Mouse (Mus musculus) natural killer cell, adult 2 months (primary cell): ENCODE results near the gene Rbfox3.

ENCODE experiments used
- DNase-seq, 2 experiments: peaks; one replicate each; pipeline ENCODE4 v3.0.0; 2022; ENCODE audit warnings: low spot score in 2 of 2

The Rbfox3 gene

DNA sequence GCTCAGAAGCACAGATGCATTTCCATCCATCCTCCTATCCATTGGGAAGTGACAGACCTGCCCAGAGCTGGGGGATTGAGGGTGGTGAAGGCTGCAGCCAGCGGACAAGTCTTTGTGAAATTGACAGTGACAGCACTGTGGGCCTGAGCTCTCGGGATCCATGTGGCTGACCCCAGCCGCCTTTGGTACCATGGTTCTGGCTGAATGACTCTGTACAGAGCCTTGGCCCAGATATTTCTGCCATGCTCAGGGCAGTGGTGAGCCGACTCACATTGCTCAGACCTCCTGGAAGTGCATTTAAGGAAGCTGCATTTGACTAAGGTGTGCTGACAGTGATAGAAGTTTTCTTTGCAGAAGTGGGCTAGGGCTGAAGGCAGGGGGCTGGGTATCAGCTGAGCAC is 144.0 kb downstream of the Rbfox3 start:
- no peak for DNase-seq

DNA sequence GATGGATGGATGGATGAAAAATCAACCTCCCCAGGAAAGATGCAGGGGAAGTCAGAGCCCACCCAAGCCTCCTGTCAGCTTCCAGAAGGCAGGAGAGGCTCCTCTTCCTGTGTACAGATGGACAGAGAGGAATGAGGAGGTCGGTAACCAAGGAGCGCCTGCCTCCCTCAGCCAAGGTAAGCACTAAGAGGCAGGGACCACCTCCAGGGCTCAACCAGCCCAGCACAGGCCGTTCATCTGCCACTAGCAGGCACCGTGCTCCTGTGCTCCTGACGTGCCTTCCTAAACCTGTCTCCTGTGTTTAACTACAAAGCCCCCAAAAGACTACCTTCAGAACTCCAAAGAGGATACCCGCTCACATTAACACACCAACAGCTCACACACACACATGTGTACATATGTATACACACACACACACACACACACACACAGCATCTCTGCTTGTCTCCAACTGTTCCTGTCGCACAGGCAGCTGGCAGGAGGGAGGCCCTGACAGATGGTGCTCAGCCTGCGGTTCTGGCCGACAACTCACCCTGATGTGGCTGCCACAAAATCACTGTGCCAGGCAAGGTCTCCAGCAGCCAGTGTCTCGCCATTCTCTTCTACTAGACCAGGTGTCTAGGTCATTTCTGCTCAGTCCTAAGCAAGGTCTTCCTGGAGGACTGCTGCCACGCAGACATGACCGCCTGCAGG is 151.0 kb downstream of the Rbfox3 start:
- no peak for DNase-seq

DNA sequence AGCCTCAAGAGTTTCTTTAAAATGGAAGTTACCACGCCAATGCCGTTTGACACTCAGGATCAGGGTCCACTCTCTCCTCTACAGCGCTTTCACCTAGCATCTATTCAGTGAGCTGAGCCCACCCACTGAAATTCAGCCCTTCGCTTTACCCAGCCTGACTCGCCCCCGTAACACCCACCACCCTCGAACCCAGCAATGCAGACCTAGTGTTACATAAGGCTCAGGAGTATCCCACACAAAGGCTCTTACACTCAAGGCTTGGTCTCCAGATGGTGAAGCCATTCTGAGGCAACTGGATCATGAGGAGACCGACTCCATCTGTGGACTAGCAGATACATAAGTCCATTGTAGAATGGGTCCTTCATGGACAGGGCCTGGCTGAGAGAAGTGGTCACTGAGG is 152.2 kb downstream of the Rbfox3 start:
- no peak for DNase-seq

DNA sequence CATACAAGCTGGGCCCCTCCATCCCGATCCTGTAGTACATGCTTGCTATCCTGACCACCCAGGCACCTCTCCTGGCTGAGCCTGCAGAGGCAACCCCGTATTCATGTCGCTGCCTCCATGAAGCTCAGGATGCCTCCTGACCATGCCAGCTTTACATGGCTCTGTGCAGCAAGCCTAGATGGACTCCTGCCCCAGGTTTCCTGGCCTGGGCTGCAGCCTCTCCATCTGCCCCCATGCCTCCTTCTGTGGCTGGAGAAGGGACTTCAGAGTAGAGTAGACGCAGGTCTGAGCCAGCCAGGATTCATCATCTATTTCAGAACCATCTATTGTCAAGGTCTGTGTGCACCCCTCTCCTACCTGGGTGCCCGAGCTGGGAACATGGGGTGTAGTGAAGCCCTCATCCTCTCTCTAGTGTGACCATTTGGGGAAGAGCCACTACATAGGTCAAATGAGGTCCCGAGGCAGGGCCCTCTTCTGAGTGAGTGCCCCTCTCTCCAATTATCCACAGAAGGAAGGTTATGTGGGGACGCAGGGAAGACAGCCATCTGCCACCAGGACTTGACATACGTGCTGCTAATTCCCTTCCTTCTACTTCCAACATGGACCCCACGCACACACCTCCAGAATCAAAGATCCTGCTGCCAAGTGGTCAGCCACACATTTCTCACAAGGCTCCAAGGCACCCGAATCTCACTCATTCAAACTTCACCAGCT is 153.0 kb downstream of the Rbfox3 start:
- DNase-seq = no peak

DNA sequence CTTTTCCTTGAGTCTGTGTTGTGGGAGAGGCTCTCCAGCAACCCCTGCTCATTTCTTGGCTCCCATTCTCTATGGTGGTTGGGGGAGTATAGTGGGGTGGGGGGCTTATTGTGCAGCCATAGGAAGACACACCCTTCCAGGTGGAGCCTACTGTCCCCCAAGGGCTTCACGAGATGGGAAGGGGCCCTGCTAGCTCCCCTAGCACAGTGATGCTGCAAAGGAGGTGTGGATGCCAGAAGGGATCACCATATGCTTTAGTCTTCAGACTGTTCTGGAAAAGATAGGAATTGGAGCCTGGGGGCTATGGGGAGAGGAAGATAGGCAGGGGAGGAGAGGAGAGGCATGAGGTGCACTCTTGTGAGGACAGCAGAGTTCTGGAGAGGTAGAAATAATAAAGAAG is 153.9 kb downstream of the Rbfox3 start:
- no peak for DNase-seq

DNA sequence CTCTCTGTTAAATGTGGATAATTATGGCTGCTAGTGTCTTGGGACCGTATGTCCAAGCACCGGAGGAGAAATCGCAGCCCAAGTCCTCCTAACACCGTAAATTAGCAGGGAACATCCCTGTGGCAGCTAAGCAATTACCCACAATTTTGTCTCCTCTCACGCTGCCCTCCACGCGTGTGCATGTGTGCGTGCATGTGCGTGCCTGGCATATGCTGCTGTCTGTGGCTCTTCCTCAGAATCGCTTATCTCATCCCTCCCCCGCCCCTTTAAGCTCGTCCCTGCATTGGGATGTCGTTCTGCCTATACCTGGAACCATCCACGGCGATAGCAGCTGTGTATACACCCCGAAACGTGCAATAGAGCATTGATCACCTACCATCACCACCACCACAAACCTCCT is 156.4 kb downstream of the Rbfox3 start:
- no peak for DNase-seq

DNA sequence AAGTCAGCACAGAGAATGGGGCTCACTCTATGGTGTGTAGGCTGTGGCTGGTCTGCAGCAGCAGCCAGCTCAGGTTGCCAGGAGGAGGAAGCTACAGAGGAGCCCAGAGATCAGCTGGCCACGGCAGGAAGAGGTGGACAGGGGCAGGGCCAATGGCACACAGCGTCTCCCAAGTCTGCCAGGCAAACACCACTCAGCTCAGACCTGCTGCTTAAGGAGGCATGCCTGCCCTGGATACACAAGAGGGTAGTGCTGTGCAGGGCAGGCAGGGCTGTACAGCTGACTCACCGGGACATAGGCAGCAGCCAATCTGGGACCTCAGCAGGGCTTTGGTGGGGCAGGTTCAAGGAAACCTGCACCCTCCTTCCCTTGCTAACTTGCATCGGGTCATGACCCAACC is 156.9 kb downstream of the Rbfox3 start:
- no peak for DNase-seq

DNA sequence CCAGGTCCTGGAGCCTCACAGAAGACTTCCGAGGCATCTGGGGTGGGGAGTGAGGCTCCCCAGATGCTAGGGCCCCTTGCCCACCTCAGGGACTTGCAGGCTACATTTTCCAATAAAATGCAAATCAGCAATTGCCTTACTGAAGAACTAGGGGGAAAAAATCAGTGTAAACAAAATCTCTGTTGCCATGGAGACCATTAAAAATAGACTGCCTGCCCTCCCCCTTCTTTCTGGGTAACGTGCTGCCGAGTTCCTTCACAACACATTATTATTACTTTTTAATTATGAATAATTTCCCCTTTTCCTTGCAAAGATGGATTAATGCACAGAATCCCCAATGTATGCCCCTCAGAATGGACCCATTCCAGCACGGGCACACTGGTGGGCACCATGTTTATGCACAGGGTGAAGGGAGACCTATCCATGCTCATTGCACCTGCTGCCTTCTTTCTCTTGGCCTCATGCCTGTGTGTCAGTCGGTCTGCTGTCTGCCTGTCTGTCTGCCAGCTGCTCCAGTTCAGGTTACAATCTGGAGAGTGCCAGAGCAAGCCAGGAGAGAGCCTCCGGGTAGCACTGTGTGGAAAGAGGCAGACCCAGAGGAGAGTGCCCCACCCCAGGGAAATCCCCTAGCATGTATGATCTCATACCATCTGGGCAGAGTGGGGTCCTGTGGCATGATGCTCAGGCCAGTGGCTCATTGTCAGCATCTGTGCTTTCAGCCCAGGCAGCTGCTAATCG is 159.3 kb downstream of the Rbfox3 start:
- DNase-seq = no peak

DNA sequence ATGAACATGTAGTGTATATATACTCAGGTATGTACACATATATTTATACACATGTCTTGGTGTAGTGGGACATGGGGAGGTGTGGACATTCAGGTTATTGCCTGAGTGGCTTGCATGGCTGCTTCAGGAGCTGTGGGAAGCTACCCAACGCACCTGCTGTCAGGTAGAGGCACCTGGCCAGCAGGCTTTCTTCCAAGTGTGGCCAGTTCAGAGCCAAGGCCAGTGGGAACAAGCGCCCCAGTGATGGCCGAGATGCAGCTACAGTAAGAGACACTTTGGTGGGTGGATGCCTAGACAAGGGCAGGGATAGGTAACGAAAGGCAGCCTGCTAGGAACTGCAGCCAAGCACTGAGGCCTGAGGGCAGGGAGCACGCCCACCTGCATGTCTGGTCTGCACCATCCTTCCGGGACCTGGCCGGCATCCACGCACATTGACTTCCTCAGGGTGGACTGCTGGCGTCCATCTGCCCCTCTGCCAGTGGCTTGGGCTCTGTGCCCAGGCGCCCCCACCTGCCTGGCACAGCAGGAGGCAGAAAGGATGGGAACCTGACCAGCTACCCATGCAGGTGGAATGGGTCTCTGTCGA is 160.6 kb downstream of the Rbfox3 start:
- DNase-seq = no peak

DNA sequence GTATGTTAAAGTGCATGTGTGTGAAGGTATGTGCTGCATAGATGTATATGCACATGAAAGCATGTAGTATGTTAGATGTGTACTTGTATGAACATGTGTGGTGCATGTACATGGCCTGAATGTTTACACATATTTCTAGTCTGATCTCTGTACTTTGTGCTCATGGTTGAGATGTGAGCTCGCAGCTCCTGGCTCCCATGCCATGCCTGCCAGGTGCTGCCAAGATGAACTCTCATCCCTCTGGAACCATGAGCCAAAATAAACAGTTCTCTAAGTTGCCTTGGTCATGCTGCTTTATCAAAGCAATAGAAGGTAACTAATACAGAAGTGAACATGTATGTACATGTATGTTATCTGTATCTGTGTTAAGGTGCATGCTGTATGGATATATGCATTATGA is 161.9 kb downstream of the Rbfox3 start:
- no peak for DNase-seq

DNA sequence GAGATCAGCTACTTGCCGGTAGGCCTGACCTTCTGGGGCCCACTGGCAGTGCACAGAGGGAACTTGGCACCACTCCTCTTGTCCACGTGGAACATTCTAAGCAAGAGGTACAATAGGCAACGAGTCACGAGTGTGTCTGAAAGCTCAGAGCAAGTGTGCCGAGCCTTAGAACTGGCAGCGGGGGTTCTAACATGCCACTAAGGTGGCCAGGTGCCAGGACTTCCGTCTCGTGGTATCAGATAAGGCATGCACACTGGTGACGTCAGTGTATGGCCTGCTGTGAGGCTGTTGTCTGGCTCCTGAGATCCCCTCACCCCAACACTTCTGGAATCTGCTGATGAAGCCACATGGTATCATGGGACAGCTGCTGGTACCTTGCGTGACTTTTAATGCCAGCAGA is 162.8 kb downstream of the Rbfox3 start:
- DNase-seq = no peak

DNA sequence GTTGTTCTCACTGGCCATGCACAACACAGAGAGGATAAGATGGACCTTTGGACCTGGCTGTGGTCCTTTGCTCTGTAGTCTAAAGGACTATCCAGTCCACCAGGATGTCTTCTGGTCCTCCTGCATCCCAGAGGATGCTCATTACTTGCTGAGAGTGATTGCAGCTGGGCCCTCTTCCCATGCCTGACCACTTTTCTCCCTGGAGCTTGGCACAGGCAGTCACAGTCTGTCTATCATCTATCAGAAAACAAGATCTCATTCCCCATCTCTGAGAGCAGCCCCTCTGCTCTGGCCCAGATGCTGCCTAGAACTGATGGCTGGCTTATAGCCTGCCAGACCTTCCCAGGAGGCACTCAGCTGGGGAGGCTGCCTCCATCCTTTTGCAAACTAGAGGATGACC is 166.1 kb downstream of the Rbfox3 start:
- no peak for DNase-seq

DNA sequence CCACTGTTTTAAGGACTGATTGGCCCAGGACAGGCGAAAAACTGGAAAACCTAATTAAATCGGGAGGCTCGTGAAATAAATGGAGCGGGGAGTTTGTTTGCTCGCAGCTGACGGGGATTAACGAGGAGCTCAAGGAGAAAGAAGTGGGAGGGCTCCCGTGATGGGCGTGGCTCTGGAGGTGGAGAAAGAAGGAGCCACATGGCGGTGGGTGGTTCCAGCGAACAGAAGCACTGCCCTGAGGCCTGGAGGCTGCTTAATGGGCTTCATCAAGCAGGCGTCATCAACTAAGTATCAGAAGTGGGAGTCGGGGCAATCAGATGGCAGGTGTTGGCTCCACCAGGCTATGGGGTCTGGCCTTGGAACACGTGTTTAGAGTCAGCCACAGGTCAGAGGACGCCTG is 166.6 kb downstream of the Rbfox3 start:
- DNase-seq = no peak

DNA sequence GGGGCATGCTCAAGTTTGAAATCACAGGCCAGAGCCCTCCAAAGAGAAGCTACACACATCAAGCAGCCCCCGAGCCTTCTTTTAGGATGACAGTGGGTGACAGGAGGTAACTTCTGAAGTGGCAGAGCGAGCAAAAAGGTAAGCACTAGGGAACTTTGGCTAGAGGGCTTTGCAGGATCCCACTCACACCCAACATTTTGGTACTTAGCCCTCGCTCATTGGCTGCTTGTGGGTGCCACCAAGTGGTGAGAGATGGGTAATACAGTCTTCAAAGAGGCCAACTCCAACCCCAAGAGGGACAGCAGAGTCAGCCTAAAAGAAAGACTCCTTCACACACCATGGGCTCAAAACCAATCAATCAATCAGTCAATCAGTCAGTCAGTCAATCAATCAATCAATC is 168.6 kb downstream of the Rbfox3 start:
- peak in 1 of 2 experiments; percentile 9 for DNase-seq

DNA sequence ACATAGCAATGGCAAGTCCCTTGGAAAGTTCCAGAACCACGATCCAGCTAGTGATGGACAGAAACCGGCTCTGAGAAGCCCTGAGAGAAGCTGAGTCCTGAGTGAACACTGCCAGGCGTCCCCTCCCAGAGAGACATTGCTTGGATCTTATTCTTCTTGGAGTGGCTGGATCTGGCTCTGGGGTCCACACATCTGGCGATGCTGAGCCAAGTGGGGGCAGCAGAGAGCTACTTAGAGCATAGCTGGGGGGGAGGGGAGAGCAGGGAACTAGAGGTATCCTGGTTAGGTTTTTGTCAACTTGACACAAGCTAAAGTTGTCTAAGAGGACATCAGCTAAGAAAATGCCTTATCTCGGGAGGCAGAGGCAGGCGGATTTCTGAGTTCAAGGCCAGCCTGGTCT is 170.1 kb downstream of the Rbfox3 start:
- DNase-seq = no peak

DNA sequence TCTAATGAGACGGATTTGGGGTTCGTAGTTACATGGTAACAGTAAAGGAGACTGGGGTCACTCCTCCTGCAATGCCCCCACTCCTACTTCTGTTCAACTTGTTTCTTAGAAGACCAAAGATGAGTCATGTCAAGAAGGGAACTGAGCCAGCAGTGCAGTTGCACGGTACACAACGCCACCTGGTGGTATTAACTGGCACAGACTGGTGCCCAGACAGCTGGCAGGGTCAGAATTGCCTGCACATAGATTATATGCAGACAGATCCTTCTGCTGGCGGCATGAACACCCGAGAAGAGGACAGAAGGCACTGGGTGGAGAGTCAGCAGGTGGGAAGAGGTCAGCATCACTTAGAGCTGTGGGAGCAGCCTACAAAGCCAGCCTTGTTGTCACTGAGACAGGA is 171.4 kb downstream of the Rbfox3 start:
- peak; percentile 43 to 46 for DNase-seq

DNA sequence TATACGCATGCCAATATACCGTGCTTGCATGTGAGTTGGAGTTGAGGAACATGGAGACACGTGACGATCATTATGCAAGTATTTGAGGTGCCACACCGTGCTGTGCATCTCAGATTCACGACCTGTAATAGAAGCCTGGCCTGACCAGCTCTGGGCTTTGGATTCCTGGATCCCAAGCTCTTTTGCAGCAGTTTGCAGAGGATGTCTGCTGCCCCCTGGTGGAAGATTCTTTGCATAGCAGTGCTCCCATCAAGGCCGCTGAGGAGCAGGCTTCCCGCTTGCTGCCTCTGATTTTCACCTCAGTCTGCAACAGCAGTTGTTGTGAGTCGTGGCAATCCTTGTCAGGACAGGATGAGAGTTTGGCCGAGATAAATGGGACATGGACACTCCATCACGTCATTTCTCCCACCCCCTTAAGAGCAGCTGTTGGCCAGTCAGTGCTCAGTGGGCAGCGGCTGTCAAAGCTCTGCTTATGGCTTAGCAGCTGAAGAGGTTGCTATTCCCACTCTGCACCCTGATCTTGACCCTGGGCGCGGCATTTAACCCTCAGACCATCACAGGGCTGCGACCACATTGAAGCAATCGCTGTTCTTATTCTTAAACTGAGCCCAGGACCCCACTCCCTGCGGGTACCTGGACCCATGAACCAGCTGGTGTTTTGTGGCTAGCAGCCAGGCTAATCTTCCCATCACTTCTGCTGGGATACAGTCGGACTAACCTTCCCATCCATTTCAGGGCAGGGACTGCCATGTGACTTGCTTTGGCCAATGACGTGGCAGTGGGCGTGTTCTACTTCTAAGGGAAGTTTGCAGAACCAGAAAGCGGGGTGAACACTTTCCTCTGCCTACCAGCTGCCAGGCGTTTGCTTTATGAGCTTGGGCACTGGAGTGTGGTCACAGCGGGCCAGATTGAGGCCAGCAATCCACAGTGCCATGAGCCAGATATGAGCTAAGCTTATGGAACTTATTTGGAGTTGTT is 172.3 kb downstream of the Rbfox3 start:
- DNase-seq = peak; percentile 47 to 50

DNA sequence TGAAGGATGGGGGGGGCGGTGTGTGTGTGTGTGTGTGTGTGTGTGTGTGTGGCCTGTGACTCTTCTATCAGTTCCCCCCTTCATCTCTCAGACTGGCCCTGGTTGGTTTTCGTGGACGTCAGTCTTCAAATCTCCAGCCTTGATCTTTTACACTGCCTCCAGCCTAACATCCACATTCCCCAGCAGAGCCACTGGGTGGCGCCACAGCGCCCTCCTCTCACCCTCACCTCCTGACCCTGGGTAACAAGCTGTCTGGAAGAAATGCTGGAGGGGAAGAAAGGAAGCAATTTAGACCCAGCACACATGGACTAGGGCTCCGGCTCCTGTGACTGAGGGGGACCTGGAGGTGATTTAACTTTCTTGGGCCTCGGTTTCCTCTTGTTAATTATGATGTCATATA is 173.1 kb downstream of the Rbfox3 start:
- no peak for DNase-seq

DNA sequence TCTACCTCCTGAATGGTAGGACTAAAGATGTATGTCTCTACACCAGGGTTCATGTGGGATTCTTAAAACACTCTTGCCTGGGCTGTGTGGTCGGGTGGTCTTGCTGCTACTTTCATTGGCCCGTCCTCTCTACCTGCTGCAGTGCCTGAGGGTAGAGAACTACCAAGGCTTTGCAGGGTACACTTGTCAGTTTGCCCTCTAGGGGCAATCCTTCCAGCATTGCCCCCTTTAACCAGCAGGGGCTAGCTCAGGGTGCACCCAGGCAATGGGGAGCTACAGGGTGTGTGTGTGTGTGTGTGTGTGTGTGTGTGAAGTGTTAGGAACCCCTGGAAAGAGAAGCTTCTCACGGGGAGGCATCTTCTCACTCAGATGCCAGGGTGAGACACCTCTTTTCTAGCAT is 173.6 kb downstream of the Rbfox3 start:
- peak in 1 of 2 experiments; percentile 24 for DNase-seq

DNA sequence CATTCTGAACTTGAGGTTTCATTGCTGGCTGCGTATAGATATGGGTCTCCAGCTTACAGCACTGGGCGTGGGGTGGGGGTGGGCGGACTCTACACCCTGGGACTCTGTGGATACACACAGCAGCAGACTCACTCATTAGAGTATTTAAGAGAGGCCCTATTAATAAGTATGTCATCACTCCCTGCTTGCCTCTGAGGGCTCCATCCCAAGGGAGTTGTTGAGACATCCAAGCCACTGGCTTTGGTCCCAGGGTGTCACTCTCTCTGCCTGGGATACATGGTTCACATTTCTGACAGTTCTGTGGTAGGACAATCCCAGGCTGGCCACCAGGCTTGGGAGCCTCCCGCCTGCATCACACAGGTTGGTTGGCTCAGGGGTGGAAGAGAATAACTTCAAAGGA is 174.4 kb downstream of the Rbfox3 start:
- no peak for DNase-seq

DNA sequence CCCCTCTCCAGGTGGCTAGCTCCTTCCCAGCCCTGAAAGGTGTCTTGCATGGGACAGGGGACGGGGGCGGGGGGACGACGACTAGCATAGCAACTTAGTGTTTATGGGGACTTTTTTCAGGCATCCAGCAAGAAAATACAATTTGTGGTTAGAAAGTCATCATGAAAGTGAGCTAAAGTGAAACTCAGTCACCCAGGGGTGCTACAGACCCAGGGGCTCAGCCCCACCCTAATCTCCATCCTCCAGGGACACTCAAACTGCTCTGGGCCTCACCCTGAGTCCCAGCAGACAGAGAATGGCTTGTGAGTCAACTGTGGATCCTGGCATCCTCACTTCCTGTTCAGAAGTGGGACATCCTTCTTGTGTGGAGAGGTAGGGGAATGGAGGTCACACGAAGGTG is 179.7 kb downstream of the Rbfox3 start:
- no peak for DNase-seq
